Mouse (Mus musculus): ENCODE data around the gene Setd1b. TPM values are rescaled to one million over a fixed set of nuclear protein-coding genes. Genes with fewer than 3 reads are reported as not detected.

Gene Setd1b
- total RNA-seq (2021), result 25.5 and 29.7 TPM in 2 replicates
- long read RNA-seq, experiment 1, partial matches to known transcripts, result 1 of 4 reads
- long read RNA-seq, experiment 1, other reads (novel, unspliced or antisense), result 3 of 4 reads
- long read RNA-seq, experiment 2, partial matches to known transcripts, result 0 of 1 reads
- long read RNA-seq, experiment 2, other reads (novel, unspliced or antisense), result 1 of 1 reads

DNA sequence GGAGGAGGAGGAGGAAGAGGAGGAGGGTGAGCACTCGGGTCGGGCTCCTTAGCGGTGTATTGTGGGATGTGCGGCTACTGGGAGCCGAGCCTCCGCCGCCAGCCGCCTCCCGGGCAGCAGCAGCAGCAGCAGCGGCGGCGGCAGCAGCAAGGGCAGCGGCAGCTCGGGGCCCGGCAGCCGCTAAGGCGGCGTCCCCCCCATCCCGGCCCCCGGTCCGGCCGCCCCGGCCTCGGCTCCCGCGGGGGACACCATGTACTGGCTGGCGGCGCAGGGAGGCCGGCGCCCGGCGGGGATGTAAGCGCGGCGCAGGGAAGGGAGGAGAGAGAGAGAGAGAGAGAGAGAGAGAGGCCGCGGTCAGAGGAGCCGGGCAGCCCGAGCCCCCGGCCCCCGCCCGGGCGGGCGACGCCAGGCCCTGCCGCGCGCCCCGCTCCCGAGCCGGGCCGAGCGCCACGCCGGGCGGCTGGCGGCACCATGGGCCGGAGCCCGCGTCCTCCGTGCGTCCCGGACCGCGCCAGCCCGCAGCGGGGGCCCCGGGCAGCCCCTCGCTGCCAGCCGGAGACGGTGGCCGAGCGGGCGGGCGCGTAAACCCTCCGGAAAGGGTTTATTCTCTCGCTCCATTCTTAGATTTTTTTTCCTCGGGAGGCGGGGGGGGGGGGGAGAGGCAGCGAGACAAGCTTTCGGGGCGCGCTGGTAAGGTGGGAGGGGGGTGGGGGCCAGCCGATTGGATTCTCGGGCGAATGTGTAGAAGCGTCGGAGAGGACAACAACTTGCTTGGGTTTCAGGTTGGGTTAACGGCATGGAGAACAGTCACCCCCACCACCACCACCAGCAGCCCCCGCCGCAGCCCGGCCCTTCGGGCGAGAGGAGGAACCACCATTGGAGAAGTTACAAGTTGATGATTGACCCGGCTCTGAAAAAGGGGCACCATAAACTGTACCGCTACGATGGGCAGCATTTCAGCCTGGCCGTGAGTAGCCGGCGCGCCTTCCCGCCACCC is at the start of gene Setd1b:
Setd1b (plus strand) TSS at position 33 of the 997 bp plus-strand sequence.
- peak; percentile 69 for DNase-seq

DNA sequence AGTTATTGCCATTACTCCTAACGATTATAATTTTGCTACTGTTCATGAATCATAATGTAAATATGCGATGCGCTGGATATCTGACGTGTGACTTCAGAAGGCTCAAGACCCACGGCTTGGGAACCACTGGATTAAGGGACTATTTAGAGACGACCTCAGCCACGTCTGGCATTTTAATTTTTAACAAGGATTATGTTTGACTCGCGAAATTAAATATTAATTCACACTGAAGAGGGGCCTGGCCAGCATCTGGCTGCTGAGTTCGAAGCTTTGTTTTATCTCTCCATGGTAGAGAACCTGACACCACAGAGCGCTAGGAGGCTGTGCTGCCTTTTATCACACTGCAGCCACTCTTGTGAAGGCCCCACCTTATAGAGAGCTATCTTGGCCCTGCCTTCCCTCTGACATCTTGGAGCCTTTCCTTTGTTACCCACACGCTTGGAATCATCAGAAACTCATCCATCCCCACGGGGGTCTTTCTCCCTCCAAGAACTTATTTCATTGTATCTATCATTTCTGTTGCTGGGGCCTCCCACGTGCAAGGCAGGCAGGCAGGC is 48.8 kb upstream of the Setd1b start:
- no peak for DNase-seq

DNA sequence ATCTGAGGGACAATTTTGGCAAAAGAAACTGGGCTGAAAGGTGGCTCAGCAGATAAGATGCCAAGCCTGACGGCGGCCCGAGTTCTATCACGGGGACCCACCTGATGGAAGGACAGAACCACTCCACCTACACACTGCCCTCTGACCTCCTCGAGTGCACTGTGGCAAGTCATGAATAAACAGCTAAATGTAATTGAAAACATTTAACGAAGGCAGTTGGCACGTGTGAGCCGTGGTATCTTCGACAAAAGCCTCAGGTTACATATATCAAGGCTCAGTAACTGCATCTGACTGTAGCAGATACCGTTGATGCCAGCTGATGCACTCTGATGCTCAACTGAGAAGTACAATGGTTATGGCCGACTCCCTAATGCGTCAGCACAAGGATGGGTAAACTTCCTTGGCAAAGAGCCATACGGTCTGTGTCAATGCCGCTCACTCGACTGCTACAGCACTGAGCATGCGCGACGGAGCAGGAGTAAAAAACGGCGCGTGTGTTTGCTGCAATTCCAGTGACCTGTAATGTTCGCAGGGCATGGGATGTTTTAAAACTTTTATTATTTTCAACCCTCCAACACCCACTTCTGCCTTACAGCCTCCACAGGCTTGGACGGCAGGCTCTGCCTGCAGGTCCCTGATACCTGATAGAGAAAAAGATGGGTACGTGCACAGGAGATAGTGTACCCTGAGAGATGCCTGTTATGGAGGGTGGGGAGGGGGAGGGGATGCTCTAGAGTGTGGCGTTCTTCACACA is 47.6 kb upstream of the Setd1b start:
- peak; percentile 53 for DNase-seq

DNA sequence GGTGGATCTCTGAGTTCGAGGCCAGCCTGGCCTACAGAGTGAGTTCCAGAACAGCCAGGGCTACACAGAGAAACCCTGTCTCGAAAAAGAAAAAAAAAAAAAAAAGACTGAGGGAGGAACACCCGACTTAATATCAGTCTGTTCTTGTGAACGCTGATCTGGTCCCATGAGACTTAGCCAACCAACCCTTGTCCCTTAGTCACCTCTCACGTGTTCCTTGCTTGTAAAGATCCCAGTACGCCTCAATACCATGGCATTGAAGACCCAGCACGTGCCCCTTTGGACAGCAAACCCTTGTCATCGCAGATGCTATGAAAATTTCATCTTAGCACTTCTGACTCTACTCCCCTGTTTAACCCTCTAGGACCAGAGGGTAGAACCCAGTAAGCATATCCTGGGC is 45.7 kb upstream of the Setd1b start:
- no peak for DNase-seq

DNA sequence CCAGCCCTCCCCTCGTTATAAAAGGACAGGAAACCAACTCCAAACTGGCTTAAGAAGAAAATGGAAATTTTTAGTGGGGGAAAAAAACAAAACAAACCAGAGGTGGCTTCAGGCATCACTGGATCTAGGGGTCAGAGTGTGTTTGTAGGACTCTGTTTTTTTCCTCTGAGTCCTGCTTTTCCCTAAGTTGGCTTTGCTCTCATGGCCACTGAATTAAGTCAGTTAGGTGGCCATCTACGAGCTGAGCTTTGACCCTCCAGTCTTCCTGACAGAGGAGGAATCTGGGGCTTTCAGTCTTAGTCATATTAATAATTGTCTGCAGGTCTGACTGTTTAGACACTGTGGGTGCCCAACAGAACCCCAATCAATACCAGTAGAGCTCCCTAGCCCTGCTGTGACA is 43.5 kb upstream of the Setd1b start:
- DNase-seq, result no peak

DNA sequence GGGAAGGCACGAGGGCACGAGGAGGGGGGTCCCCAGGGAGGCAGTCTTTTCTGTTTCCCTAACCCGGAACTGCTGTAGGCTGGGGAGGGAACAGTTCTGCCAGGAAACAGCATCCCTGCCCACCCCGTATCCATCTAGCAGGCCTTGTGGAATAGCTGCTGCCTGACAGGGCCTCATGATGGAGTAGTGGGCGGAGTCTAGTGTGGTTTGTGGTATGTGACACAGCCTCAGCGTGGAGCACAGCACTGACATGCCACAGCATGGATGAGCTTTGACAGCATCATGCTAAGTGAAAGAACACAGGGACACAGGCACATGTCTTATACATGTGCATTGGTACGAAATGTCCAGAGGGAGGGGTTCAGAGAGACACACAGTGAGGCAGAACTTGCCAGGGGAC is 39.6 kb upstream of the Setd1b start:
- no peak for DNase-seq

DNA sequence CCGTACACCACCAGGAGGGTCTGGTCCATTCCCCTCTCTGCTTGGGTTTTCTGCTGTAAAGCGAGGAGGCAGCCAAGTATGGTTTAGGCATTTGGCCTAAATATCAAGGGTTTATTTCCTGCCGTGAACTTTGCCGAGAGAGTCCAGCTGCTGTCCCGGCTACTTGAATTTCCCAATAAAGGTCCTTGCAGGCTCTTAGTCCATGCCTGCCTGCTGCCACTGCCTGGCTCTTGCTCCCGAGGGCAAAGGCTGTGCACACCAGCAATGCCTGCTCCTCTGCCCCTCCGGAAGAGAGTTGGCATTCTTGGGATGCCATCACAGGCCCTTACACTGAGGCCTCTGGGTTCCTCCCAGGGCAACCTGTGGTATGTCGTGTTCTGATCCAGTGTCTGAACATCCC is 38.4 kb upstream of the Setd1b start:
- DNase-seq, result peak; percentile 52

DNA sequence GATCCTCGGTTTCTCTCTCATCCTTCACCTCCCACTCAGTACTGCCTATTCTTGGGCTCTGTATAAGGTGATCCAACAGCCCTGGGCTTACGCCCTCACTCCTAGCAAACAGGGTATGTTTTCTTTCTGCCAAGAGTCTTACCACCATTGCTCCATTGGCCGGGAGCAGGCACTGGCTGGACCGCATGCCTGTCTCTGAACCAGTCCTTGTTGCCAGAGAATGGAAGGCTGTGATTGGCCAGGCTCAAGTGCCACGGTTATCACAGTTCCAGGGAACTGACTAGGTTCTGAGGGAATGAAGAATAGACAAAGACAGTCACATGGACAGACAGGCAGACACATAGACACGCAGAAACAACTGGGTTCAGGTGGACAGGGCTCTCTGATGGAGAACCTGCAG is 37.2 kb upstream of the Setd1b start:
- DNase-seq, result peak; percentile 34

DNA sequence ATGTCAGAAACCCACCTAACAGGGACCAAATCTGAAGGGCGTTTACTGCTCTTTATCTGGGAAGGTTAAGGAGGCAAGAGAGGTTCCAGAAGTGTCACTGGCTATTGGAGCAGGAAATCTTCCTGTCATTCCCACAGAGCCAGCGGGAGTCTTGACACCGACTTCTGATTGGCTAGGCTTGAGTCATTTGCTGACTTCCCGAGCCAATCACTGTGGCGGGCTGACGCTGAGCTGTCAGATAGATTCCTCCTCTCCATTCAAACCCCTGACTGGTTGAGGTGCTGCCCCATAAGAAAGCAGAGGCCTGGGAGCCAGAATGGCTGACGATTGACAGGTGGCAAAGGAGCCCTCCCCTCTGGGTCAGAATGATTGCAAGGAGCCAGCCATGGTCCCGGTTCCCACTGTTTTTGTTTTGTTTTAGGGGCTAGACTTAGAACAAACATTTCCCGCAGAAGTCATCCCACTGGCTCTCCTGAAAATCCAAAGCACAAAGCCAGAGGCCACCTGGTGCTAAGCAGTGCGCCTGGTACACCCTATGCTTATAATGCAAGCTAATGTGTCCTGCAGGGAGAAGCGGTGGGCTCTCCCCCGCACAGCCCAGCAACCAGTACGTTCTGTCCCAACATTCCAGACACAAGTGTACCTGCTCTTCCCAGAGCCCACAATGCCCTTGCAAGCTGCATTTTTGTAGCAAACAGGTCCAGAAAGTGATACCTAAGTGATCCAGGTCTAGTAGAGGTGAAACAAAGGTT is 32.4 kb upstream of the Setd1b start:
- peak; percentile 76 for DNase-seq

DNA sequence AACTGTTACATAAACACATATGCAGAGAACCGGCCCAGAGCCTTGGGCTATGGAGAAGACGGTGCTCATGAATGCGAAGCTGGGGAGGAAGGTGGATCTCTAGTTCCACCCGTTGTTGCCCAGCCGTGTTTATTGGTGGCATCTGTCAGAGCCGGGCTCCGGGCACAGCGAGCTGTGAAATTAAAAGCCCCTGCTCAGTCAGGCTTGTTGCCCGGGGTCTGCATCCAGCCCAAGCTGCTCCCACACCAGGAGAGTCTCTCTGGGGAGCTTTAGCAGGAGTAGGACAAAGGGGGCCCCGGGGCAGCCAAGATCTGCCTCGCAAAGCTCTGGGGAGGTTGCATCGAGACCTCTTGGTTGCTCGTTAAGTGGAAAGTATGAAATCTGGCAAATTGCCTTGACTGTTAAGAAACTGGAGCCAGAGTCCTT is 31.7 kb upstream of the Setd1b start:
- peak; percentile 75 for DNase-seq

DNA sequence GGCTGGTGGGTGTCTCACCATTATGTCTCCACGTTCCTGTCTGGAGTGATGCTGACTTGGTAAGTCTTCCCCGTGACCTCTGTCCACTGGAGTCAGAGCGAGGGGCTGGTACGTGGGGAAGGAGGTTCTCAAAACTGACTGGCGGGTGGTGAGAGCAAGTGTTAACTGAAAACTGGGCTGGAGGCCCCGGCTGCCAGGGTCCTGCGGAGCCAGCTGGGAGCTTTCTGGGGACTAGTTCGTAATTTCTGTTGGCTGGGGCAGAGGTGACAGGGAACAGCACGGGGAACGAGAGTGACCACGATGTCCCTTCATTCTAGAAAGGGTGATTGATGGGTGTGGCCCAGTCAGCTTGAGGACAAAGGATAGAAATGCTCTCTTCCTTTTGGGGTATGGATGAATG is 27.9 kb upstream of the Setd1b start:
- peak; percentile 44 for DNase-seq

DNA sequence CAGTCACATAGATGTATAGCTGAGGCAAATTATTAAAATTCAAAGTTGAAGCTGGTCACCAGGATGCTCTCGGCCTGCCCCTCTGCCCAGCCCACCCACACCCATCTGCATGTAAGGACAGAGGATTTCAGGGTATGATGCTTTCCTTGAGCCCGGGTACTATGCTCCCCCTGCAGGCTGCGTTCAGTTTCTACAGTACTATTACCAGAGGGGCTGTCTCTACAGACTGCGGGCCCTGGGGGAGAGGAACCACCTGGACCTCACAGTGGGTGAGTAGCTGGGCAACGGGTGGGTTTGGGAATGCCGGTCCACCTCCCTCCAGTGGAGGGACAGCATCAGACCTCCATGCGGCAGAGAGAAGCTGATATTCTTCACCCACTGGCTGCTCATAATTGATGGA is 27.1 kb upstream of the Setd1b start:
- peak; percentile 38 for DNase-seq

DNA sequence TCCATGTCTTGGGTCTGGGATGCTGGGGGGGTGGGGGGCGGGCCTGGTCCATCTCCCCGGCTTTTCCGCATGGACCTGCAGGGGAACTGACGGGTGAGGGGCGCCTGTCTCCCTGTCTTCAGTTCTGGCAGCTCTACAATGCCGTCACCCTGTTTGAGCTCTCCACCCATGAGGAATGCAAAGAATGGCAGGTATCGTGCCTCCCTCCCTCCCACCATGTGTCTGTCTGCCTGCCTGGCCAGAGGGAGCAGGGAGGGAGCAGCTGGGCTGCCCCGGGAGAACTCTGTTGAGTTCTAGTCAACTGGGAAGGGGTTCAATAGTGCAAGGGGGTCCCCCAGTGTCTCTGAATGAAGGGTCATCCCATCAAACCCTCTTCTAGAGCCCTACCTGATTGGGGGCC is 25.9 kb upstream of the Setd1b start:
- DNase-seq, result no peak

DNA sequence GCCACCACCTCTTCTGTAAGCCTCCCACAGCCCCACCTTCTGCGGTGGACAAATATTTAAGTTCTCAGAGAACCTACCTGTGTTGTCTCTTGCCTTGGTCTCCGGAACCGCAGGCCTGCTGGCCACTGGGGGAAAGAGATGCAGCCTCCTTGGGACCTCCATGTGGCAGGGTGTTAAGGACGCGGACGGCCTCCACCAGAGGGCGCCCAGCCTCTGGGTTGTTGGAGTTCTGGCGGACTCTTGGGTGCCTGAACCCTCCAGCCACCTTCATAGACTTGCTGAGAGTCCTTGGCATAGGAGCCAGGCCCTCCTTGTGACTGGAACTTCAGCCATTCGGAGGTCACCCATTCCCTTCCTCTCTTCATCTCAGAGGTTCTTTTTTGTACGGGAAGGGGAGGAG is 24.7 kb upstream of the Setd1b start:
- peak; percentile 88 for DNase-seq

DNA sequence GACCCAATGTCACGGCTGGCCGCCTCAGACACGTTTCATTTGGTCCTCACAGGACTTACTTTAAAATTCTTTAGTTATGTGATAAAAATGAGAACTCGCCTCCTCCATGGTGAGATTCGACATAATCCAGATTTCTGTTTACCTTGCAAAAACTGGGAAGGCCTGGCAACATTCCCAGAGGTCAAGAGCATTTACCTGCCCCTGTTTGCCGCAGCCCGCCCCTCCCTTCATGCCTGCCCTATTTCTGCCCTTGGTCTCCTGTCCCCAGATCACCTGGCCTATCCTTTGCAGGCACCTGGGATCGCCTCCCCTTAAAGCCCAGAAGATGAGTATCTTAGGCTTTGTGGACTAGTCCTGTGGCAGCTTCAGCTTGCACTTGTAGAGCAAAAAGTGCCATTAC is 24.2 kb upstream of the Setd1b start:
- no peak for DNase-seq

DNA sequence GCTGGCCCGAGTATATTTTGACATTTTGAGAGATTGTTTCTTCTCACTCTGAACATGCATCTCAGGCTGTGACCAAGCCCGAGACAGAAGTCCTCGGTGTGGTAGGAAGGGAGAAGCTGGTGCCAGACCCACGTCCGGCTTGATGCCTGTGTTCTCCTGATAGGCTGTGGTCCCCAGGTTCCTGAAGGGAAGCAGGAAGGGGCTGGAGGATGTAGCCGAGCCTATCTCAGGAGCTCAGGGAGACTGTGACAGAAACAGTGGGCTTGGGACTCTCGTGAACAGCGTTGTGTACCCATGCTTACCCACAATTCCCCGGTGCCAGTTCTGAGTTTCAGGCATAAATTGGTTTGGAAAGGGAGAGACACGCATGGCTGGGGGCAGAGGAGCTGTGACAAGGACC is 23.2 kb upstream of the Setd1b start:
- DNase-seq, result no peak

DNA sequence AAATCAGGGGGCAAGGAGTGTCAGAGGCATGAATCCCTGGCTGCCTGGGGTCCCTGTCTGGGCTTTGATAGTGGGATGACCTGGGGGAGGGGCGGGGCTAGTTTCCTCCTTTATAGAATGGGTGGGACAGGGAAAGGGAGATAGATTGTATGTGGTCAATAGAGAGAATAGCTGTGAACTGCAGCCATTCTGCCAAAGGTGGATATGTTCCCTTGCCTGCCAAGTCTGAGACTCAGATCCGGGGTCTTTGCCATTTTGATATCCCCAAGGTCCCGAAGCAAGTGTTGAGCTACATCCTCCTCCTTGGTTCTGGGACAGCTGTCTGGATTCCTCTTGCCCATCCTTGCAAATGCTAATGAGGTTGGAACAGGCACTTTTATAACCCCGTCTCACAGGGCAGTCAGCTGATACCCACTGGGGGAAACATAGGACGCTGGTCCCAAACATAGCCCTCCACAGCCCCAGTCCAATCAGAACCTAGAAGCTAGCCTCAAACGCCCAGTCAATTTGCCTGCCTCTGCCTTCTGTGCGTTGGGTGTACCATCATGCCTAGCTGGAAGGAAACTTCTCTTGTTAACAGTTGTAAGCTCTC is 21.3 kb upstream of the Setd1b start:
- no peak for DNase-seq

DNA sequence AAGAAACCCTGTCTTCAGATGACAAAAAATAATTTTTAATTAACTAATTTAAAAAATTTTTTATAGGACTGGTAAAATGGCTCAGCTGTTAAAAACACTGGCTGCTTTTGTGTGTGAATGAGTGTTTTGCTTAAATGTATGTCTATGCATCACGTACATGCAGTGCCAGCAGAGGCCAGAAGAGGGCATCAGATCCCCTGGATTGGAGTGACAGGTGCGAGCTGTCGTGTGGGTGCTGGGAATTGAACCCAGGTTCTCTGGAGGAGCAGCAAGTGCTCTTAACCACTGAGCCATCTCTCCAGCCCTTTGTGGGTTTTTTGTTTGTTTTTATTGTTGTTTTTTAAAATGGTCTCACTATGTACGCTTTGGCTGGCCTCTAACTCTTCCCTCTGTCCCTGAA is 19.8 kb upstream of the Setd1b start:
- DNase-seq, result no peak

DNA sequence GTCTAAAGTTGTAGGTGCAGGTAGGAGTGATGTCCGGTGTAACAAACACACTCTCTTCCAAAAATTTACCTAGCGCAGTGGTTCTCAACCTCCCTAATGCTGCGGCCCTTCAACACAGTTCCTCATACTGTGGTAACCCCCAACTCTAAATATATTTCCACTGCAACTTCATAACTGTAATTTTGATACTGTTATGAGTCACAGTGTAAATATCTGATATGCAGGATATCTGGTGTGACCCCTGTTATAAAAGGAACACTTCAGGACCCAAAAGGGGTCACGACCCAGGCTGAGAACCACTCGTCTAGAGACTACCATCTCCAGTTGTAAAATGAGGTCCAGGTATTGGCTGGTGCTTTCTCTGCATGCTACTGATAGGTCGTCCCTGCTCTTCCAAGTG is 16.9 kb upstream of the Setd1b start:
- DNase-seq, result no peak

DNA sequence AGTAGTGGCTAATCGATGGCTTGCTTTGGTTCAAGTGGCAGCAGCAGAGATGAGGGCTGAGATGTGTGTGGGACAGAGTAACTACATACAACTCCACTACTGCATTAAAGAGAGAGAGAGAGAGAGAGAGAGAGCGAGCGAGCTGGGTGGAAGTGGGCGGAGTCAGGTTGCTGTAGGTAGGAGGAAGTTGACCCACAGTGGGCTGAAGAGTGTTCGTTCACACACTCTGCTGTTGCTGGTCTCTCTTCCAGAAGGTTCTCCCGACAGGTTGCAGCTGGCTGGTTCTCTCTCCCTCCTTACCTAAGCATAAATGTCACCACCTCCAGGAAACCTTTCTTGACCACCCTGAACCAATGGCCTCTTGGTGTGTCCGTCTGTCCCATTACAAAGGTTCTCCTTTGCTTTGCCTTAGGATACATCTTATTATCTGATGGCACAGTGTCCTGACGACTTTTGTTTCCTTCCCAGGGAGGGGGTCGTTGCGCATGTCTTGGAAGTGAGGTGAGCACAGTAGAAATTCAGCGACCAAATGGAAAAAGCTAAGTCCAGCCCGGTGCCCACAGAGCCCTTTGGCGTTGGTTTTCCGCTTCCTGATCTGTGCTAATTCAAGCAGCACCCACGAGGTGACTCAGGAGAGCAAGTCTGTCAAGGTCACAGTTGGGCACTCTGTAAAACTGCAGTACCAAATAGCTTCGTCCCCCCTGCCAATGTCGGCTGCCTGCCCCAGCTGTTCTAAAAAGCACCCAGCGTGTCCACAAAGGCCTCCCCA is 16.2 kb upstream of the Setd1b start:
- peak; percentile 61 for DNase-seq

DNA sequence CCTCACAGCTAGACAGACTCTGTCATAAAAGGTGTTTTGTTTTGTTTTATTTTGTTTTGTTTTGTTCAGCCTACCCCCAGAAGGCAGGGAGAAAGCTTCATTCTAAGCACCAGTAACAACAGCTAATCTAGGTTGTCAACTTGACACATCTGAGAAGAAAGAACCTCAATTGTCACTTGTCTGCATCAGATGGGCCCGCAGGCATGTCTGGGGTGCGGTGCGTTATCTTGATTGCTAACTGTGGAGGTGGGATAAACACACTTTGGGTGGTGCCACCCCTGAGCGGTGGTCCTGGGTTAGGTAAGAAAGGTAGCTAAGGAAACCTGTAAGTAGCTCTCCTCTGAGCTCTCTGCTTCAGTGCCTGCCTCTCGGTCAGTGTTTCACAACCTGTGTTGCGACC is 15.0 kb upstream of the Setd1b start:
- no peak for DNase-seq
